Mouse (Mus musculus) T-cell, adult 2 months (primary cell): ENCODE measurements around the gene Hivep1.
A peak's percentile ranks its signal among the peaks of the same experiment; 100 is the strongest.

Experiments used
- DNase-seq: peaks from one replicate; pipeline ENCODE4 v3.0.0; 2022; ENCODE audit warnings: low spot score

Gene Hivep1

GRCm38 (mm10) chr13:42112748-42113147 lies 60.9 kb downstream of the Hivep1 start:
- no peak for DNase-seq

- DNase-seq, result no peak
Observed at GRCm38 (mm10) chr13:42113601-42114000, 61.8 kb downstream of the Hivep1 start.

GRCm38 (mm10) chr13:42116301-42116700 lies 64.5 kb downstream of the Hivep1 start:
- DNase-seq, result no peak

GRCm38 (mm10) chr13:42119062-42119461 lies 67.2 kb downstream of the Hivep1 start:
- no peak for DNase-seq

- DNase-seq, result no peak
Observed at GRCm38 (mm10) chr13:42121106-42121776, 69.4 kb downstream of the Hivep1 start.

GRCm38 (mm10) chr13:42121777-42122682 lies 70.2 kb downstream of the Hivep1 start:
- no peak for DNase-seq

GRCm38 (mm10) chr13:42144627-42145026 lies 92.8 kb downstream of the Hivep1 start:
- DNase-seq, result peak; percentile 32

GRCm38 (mm10) chr13:42149328-42150071 lies 97.7 kb downstream of the Hivep1 start:
- no peak for DNase-seq

- no peak for DNase-seq
Observed at GRCm38 (mm10) chr13:42150072-42150450, 98.2 kb downstream of the Hivep1 start.

- no peak for DNase-seq
Observed at GRCm38 (mm10) chr13:42150462-42151127, 98.8 kb downstream of the Hivep1 start.

- no peak for DNase-seq
Observed at GRCm38 (mm10) chr13:42158259-42158658, 106.4 kb downstream of the Hivep1 start.

GRCm38 (mm10) chr13:42159416-42160185 lies 107.8 kb downstream of the Hivep1 start:
- DNase-seq, result no peak

GRCm38 (mm10) chr13:42170802-42171201 lies 119.0 kb downstream of the Hivep1 start:
- DNase-seq, result no peak

GRCm38 (mm10) chr13:42174827-42175420 lies 123.1 kb downstream of the Hivep1 start:
- DNase-seq, result no peak

GRCm38 (mm10) chr13:42182635-42183034 lies 130.8 kb downstream of the Hivep1 start:
- DNase-seq, result no peak

GRCm38 (mm10) chr13:42184131-42184530 lies 132.3 kb downstream of the Hivep1 start:
- no peak for DNase-seq

- DNase-seq, result no peak
Observed at GRCm38 (mm10) chr13:42193016-42193415, 141.2 kb downstream of the Hivep1 start.

GRCm38 (mm10) chr13:42195671-42196070 lies 143.8 kb downstream of the Hivep1 start:
- no peak for DNase-seq

GRCm38 (mm10) chr13:42197656-42198055 lies 145.8 kb downstream of the Hivep1 start:
- no peak for DNase-seq

GRCm38 (mm10) chr13:42213556-42213955 lies 161.7 kb downstream of the Hivep1 start:
- DNase-seq, result no peak

GRCm38 (mm10) chr13:42222401-42222800 lies 170.6 kb downstream of the Hivep1 start:
- DNase-seq, result no peak
